Mouse (Mus musculus): ENCODE measurements around the gene Pias4. TPM values are rescaled to one million over a fixed set of nuclear protein-coding genes. Genes with fewer than 3 reads are reported as not detected.
"Not testable (repeated sequence)": the region's sequence is repeated elsewhere in the genome, so short reads cannot be mapped to it uniquely, and the experiment has no call there.

Gene Pias4
- polyA plus RNA-seq, 1 experiment: 43.2 TPM

DNA sequence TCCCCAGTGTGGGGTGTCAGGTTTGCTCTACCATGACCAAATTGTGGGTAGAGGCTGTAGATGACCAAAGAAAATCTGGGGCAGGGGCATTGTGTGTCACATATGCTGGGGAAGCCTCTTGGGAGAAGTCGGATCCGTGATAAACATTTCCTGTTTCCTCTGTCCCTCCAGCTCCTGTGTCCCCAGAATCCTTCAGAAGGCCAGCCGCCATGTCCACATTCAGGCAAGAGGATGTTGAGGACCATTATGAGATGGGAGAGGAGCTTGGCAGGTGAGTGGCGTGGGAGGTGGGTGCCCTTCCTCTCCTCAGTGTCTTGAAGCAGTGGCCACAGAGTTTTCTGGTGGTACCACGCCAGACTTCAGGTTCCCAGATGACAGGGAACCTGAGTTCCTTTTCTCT lies 16.1 kb upstream of the Pias4 start, which contains the start of gene 4930442H23Rik:
TSS of gene 4930442H23Rik (minus strand) at position 45 of the 400 bp plus-strand sequence.
- TF ChIP-seq POLR2AphosphoS2 (IDR thresholded peaks at IDR 0.05; ENCODE audit: insufficient read length, low read depth) (no peak), MAX (IDR thresholded peaks at IDR 0.05; ENCODE audit: low read depth) (no peak), CEBPB (IDR thresholded peaks at IDR 0.05; ENCODE audit: insufficient read depth, poor library complexity, severe bottlenecking) (no peak), MYOG (IDR thresholded peaks at IDR 0.05; ENCODE audit: control insufficient read depth in 1 of 3, insufficient read depth in 1 of 3, insufficient read length in 2 of 3, low read depth in 2 of 3) (no peak)
- Histone ChIP-seq H3K4me2 (ENCODE audit: low read depth) (peak within 1 kb of the TSS; percentile 81), H3ac (ENCODE audit: control insufficient read depth, insufficient read length) (peak within 1 kb of the TSS; percentile 30), H3K4me3 (peak within 1 kb of the TSS; percentile 66), H3K36me3 (ENCODE audit: control insufficient read depth, insufficient read depth) (peaks cover 30% of the 10 kb centered on the region), H3K27me3 (ENCODE audit: control insufficient read depth, insufficient read depth, insufficient read length) (no peaks in the 10 kb centered on the region), H3K79me2 (ENCODE audit: control insufficient read depth, insufficient read depth) (peaks cover 38% of the 10 kb centered on the region)

DNA sequence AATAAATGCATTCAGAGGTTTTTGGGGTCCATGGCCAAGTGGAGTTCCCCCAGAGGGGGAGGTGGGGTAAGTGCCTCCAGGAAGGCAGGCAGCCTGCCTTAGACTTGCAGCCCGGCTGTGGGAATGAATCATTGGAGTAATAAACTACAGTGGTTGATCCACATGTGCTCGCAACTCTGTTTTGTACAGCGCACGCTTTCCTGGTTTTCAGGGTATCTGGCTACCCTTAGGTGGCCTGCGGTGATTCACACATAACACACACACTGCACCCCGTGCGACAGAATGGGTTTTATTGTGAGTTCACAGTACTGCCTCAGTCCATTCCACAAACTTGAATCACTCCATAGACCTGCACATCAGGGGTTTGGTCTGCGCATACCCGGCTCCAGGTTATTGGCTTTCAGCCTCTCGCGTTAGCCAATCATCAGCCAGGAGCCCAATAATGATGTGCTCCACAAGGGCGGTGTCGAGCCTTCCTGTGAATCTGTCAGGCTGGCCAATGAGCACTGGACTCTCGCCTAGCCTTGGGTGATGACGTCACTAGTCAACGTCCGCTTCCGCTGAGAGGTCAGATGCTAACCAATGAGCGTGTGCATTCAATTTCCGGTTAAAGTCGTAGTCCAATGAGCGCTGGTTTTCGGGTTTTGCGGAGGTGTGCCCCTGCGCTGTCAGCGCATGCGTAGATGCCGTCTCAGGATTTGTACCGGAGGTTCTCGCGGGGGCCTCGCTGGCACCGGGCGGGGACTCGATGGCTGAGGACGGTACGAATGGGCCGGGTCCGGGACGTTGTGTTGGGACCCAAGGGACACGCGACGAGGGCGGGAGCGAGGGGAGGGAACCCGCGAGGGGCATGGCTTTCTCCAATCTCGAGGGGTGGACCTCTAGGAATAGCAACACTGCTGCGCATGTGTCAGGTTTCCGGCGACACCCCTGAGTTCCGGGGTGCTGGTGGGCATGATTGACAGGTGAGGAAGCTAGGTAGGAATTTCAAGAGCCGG lies 14.9 kb upstream of the Pias4 start, which contains the start of gene Dapk3:
TSS of gene Dapk3 (plus strand) at position 670 of the 998 bp plus-strand sequence.
- Histone ChIP-seq H3K36me3 (ENCODE audit: control insufficient read depth, insufficient read depth) (peaks cover 41% of the 10 kb centered on the region), H3K79me2 (ENCODE audit: control insufficient read depth, insufficient read depth) (peaks cover 50% of the 10 kb centered on the region), H3K4me3 (peak within 1 kb of the TSS; percentile 66), H3K27me3 (ENCODE audit: control insufficient read depth, insufficient read depth, insufficient read length) (no peaks in the 10 kb centered on the region), H3ac (ENCODE audit: control insufficient read depth, insufficient read length) (peak within 1 kb of the TSS; percentile 30), H3K4me2 (ENCODE audit: low read depth) (peak within 1 kb of the TSS; percentile 81)
- no peak for TF ChIP-seq MYOD1 (IDR thresholded peaks at IDR 0.05; ENCODE audit: control insufficient read depth in 1 of 3, insufficient read length in 2 of 3, low read depth in 2 of 3)
- no peak for TF ChIP-seq TCF12 (IDR thresholded peaks at IDR 0.05; ENCODE audit: insufficient read depth, poor library complexity, severe bottlenecking)
- TF ChIP-seq POLR2A (IDR thresholded peaks at IDR 0.05; ENCODE audit: insufficient read length, low read depth): peak; percentile 84
- no peak for TF ChIP-seq REST (IDR thresholded peaks at IDR 0.05; ENCODE audit: insufficient read depth, insufficient read length)
- no peak for TF ChIP-seq MYOG (IDR thresholded peaks at IDR 0.05; ENCODE audit: control insufficient read depth in 1 of 3, insufficient read depth in 1 of 3, insufficient read length in 2 of 3, low read depth in 2 of 3)
- peak; percentile 99 for TF ChIP-seq POLR2AphosphoS2 (IDR thresholded peaks at IDR 0.05; ENCODE audit: insufficient read length, low read depth)
- TF ChIP-seq E2F4 (IDR thresholded peaks at IDR 0.05; ENCODE audit: insufficient read depth): no peak
- no peak for TF ChIP-seq MAX (IDR thresholded peaks at IDR 0.05; ENCODE audit: low read depth)
- no peak for TF ChIP-seq SRF (IDR thresholded peaks at IDR 0.05; ENCODE audit: control insufficient read depth, insufficient read length, low read depth)
- no peak for TF ChIP-seq USF1 (IDR thresholded peaks at IDR 0.05; ENCODE audit: low read depth)
- TF ChIP-seq CEBPB (IDR thresholded peaks at IDR 0.05; ENCODE audit: insufficient read depth, poor library complexity, severe bottlenecking): no peak

DNA sequence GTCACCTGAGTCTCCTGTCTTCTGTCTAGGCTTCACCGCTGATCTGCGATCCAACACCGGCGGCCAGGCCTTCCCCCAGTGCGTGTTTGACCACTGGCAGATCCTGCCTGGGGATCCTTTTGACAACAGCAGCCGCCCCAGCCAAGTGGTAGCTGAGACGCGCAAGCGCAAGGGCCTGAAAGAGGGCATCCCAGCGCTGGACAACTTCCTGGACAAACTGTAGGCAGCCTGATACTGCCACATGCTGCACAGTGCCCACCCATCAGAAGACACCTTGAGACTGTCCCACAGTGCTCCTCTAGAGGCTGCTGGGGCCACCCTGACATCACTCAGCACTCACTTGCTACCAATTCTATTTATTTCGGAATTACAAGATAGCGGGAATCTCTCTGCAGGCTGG lies 14.1 kb upstream of the Pias4 start:
- not testable (repeated sequence) for H3K4me3 ChIP-seq; H3K4me2 ChIP-seq (ENCODE audit: low read depth); H3K27me3 ChIP-seq (ENCODE audit: control insufficient read depth, insufficient read depth, insufficient read length); H3ac ChIP-seq (ENCODE audit: control insufficient read depth, insufficient read length)
- Histone ChIP-seq H3K36me3 (ENCODE audit: control insufficient read depth, insufficient read depth) (peaks cover 45% of the 10 kb centered on the region), H3K79me2 (ENCODE audit: control insufficient read depth, insufficient read depth) (peaks cover 57% of the 10 kb centered on the region)
- peak; percentile 23 for TF ChIP-seq POLR2A (IDR thresholded peaks at IDR 0.05; ENCODE audit: insufficient read length, low read depth)

DNA sequence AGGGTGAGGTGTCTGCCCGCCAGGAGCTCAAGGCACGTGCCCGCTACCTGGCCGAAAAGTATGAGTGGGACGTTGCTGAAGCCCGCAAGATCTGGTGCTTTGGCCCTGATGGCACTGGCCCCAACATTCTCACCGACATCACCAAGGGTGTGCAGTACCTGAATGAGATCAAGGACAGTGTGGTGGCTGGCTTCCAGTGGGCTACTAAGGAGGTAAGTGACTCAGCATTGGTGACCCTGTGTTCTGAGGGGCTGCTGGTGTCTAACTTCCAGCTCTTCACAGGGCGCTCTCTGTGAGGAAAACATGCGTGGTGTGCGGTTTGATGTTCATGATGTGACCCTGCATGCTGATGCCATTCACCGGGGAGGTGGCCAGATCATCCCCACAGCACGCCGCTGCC lies 13.2 kb upstream of the Pias4 start:
- no peak for TF ChIP-seq TCF12 (IDR thresholded peaks at IDR 0.05; ENCODE audit: insufficient read depth, poor library complexity, severe bottlenecking)
- peak; percentile 11 for TF ChIP-seq POLR2AphosphoS2 (IDR thresholded peaks at IDR 0.05; ENCODE audit: insufficient read length, low read depth)
- no peak for TF ChIP-seq TCF3 (IDR thresholded peaks at IDR 0.05; ENCODE audit: insufficient read length, low read depth)
- TF ChIP-seq CEBPB (IDR thresholded peaks at IDR 0.05; ENCODE audit: insufficient read depth, poor library complexity, severe bottlenecking): no peak
- peak; percentile 34 for TF ChIP-seq POLR2A (IDR thresholded peaks at IDR 0.05; ENCODE audit: insufficient read length, low read depth)
- no peak for TF ChIP-seq MYOG (IDR thresholded peaks at IDR 0.05; ENCODE audit: control insufficient read depth in 1 of 3, insufficient read depth in 1 of 3, insufficient read length in 2 of 3, low read depth in 2 of 3)
- TF ChIP-seq MAX (IDR thresholded peaks at IDR 0.05; ENCODE audit: low read depth): no peak
- TF ChIP-seq REST (IDR thresholded peaks at IDR 0.05; ENCODE audit: insufficient read depth, insufficient read length): no peak
- TF ChIP-seq USF1 (IDR thresholded peaks at IDR 0.05; ENCODE audit: low read depth): no peak
- Histone ChIP-seq H3K4me3 (no peak overlapping the region), H3K4me2 (ENCODE audit: low read depth) (no peak overlapping the region), H3ac (ENCODE audit: control insufficient read depth, insufficient read length) (no peak overlapping the region), H3K36me3 (ENCODE audit: control insufficient read depth, insufficient read depth) (peaks cover 45% of the 10 kb centered on the region), H3K27me3 (ENCODE audit: control insufficient read depth, insufficient read depth, insufficient read length) (no peaks in the 10 kb centered on the region), H3K79me2 (ENCODE audit: control insufficient read depth, insufficient read depth) (peaks cover 57% of the 10 kb centered on the region)

Measured in myocyte (in vitro differentiated cells).